Mouse (Mus musculus) bone marrow, adult 2 months (tissue): ENCODE measurements around the gene Nup155.
A peak's percentile ranks its signal among the peaks of the same experiment; 100 is the strongest.

ENCODE experiments used
- CTCF ChIP-seq: fragments of 200-500 bp; IDR thresholded peaks from 2 replicates; pipeline ENCODE4 v1.5.1; 2011; ENCODE audit warnings: low read length, control low read depth; ENCODE audit not compliant: control insufficient read depth, insufficient read depth
- POLR2A ChIP-seq: fragments of 200-500 bp; IDR thresholded peaks from 2 replicates; pipeline ENCODE4 v1.6.1; 2011; ENCODE audit warnings: low read depth, mild to moderate bottlenecking, control low read depth, low read length, borderline replicate concordance; ENCODE audit not compliant: control insufficient read depth

DNA sequence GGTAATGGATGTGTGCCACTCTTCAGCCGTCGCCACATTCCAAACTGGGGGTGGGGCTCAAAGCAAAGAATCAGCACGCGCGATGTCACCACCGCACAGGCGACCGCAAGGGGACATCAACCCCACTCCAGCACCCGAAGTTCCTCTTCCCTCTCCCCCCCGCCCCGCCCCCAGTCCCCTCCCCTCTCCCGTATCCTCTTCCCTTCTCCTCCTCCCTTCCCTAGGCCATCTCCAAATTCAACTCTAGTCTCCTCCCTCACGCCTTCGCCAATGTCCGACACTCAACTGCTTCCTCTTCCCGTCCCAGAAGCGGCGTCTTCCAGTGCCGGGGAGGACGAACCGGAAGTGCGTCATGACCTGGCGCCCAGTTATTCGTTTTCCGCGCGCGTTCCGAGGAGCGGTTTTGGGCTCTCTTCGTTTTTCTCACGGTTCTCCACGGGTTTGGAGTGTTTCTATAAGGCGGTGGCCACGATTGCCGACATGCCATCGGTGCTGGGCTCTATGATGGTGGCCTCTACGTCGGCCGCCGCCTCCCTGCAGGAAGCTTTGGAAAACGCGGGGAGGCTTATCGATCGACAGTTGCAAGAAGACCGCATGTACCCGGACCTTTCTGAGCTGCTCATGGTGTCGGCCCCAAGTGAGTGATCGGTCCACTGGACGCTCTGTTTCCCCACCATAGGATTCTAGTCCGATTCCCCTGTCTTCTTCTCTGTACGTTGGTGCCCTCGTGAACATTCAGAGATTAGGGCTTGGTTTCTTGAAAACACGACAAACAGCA is at the start of gene Nup155:
- TF ChIP-seq CTCF, result no peak
- TF ChIP-seq POLR2A, result peak; percentile 60; the same call in 1 of the 2 replicates
